Mouse (Mus musculus) thymus, adult 18-20 months (tissue): Measurements from ENCODE around the gene Adcy9.
"Not testable (repeated sequence)": the region's sequence is repeated elsewhere in the genome, so short reads cannot be mapped to it uniquely, and the experiment has no call there.

Experiments used
- DNase-seq, 2 experiments: peaks; one replicate each; pipeline ENCODE4 v3.0.0; 2022; ENCODE audit warnings: mixed read lengths in 2 of 2

The Adcy9 gene

GRCm38 (mm10) chr16:4267453-4267852 lies 152.8 kb downstream of the Adcy9 start:
- DNase-seq, result no peak

DNA sequence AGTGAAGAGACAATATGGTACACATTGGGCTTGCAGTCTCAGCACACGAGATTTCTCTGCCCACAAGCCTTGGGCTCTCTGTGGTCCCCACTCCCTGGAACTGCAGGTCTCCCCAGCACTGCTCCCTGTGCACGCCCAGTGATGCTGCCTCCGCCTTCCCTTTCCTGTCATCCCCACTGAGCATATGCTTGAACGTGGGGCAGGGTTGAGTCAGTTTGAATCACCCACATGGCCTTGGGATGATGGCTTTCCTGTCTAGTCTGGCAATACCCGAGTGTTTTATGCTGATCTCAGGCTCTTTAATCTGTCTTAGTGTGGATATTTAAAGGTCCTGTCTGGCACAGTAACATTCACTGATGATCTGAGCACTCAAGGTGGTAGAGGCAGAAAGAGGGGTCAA lies 154.9 kb downstream of the Adcy9 start:
- DNase-seq, result no peak

- DNase-seq, result no peak
Measured at GRCm38 (mm10) chr16:4263486-4263885, 156.8 kb downstream of the Adcy9 start.

GRCm38 (mm10) chr16:4257546-4257945 lies 162.8 kb downstream of the Adcy9 start:
- DNase-seq, result no peak

- DNase-seq, result no peak
Measured at GRCm38 (mm10) chr16:4248791-4249190, 171.5 kb downstream of the Adcy9 start.

DNA sequence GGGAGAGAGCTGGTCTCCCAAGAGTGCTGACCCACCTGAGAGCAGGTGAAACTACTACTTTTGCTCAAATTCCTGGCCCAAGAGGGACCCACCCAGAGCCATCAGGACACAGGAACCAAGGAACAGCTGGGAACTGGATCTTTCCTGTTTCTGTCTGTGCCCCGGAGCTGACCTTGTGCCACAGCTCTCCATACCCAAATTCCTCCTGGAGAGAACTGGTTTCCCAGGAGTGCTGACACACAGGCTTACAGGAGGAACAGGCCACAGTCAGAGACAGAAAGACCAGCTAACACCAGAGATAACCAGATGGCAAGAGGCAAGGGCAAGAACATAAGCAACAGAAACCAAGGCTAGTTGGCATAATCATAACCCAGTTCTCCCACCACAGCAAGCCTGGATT lies 175.1 kb downstream of the Adcy9 start:
- not testable (repeated sequence) for DNase-seq
